24 mouse cellular contexts compared by ENCODE assay signal in genomic region chr6:41764306-41764705, GRCm38 (mm10). TPM values are rescaled to one million over a fixed set of nuclear protein-coding genes. Genes with fewer than 3 reads are reported as not detected.
DNase-seq lines count a peak whose midpoint lies in the region; ATAC-seq lines count a peak whose summit lies in the region.
"Had no signal": no experiment of that assay in that cellular context is flagged by ENCODE, and none has a peak within 500 bp of the region (broad histone marks: within the 10 kb centered on the region; RNA-seq: fewer than 3 reads in every experiment).

No protein-coding gene starts in this region.

- H3K9ac ChIP-seq in midbrain, embryonic 11.5 days (ENCODE audit: low read length), result no peak overlapping the region

- H3K4me2 ChIP-seq in midbrain, embryonic 11.5 days, result no peak overlapping the region

- no peak overlapping the region for H3K4me3 ChIP-seq in midbrain, embryonic 11.5 days (ENCODE audit: low read depth, low read length)
- no peak overlapping the region for H3K4me3 ChIP-seq in midbrain, embryonic 10.5 days

- H3K27ac ChIP-seq in midbrain, embryonic 11.5 days (ENCODE audit: low read depth, low read length), result no peak overlapping the region
- H3K27ac ChIP-seq in midbrain, embryonic 10.5 days (replicated peaks), result no peak overlapping the region

- H3K27me3 ChIP-seq in midbrain, embryonic 11.5 days (ENCODE audit: control insufficient read depth, insufficient read depth, low read length), result no peaks in the 10 kb centered on the region
- H3K27me3 ChIP-seq in midbrain, embryonic 10.5 days (ENCODE audit: low read depth, poor library complexity, severe bottlenecking), result no peaks in the 10 kb centered on the region
- H3K27me3 ChIP-seq: CH12.LX had no signal

- H3K4me1 ChIP-seq in midbrain, embryonic 11.5 days (ENCODE audit: control insufficient read depth, insufficient read depth, low read length), result no peaks in the 10 kb centered on the region
- H3K4me1 ChIP-seq in midbrain, embryonic 10.5 days, result no peaks in the 10 kb centered on the region

- no peaks in the 10 kb centered on the region for H3K9me3 ChIP-seq in midbrain, embryonic 11.5 days (ENCODE audit: control insufficient read depth, low read length)
- no peaks in the 10 kb centered on the region for H3K9me3 ChIP-seq in midbrain, embryonic 10.5 days (replicated peaks)
- H3K9me3 ChIP-seq: G1E had no signal

- H3K36me3 ChIP-seq in midbrain, embryonic 11.5 days (ENCODE audit: control insufficient read depth, insufficient read depth, low read length), result no peaks in the 10 kb centered on the region
- no peaks in the 10 kb centered on the region for H3K36me3 ChIP-seq in midbrain, embryonic 10.5 days
- H3K36me3 ChIP-seq: G1E had no signal

- 91% methylated on average over 5 of the region's 5 CpGs for WGBS in midbrain, embryonic 11.5 days
- 88% methylated on average over 5 of the region's 5 CpGs for WGBS in midbrain, embryonic 10.5 days

- DNase-seq in heart, adult 11 months, result peak; percentile 58
- DNase-seq in heart, adult 18-20 months, result no peak
- peak; percentile 64 for DNase-seq in midbrain, embryonic 11.5 days (ENCODE audit: low spot score, missing footprints)
- DNase-seq in midbrain, embryonic 10.5 days (ENCODE audit: low spot score), result no peak
- DNase-seq: adrenal gland, adult 2 months; adrenal gland, adult 8-10 months; adrenal gland, postnatal 10 days; adrenal gland, postnatal 14 days; adrenal gland, postnatal 25 days; adrenal gland, postnatal 36 days; B cell, adult 2 months; cerebellum, adult 11 months; cerebellum, adult 11-12 months; cerebellum, adult 18-20 months had no signal

- no peak for ATAC-seq in midbrain, embryonic 11.5 days (ENCODE audit: low FRiP score)
- ATAC-seq: activated CD4-positive, CD25-positive, alpha-beta regulatory T cell, adult 4 months; CD4-positive, CD25-positive, alpha-beta regulatory T cell, adult 4 months; Patski had no signal

RNA-seq across cellular contexts. Expression of gene Olfr459, which starts 10.7 kb away (rescaled TPM):
- not detected for total RNA-seq in heart, adult 18-20 months (2021)
- not detected in 2 replicates for polyA plus RNA-seq in midbrain, embryonic 11.5 days (2014; fragmentation: Nextera tagmentation; extraction: Ambion mirVana)
- polyA plus RNA-seq in midbrain, embryonic 10.5 days (2016; fragmentation: Nextera tagmentation; extraction: Ambion mirVana), result not detected in 2 replicates
- total RNA-seq: adrenal gland, adult 18-20 months; adrenal gland, adult 2 months; adrenal gland, adult 8-10 months; adrenal gland, postnatal 10 days; adrenal gland, postnatal 14 days; adrenal gland, postnatal 25 days; adrenal gland, postnatal 36 days; adrenal gland, postnatal 4 days; CH12.LX; MEL had no signal
- polyA plus RNA-seq: adrenal gland, adult 2 months; brain, embryonic 14.5 days; C2C12; G1E; Patski had no signal

Comparison
In these comparisons a context has a peak if more than half of its experiments do, and no peak if none do; other contexts are left out.
1. DNase-seq: peak in heart, adult 11 months (single experiment) and midbrain, embryonic 11.5 days (single experiment); none in heart, adult 18-20 months (0 of 2) and midbrain, embryonic 10.5 days (single experiment).